Mouse (Mus musculus) small intestine, adult 2 months (tissue): ENCODE data around the gene Aldh3a2.

ENCODE experiments used
- CTCF ChIP-seq: fragments of 200-500 bp; IDR thresholded peaks from 2 replicates; pipeline ENCODE4 v1.5.1; 2012; ENCODE audit warnings: low read depth, mild to moderate bottlenecking, control low read depth, inconsistent platforms, low read length, moderate library complexity, mixed read lengths; ENCODE audit not compliant: insufficient replicate concordance, insufficient read length; ENCODE audit errors: extremely low read depth
- POLR2A ChIP-seq: fragments of 200-500 bp; IDR thresholded peaks from 2 replicates; pipeline ENCODE4 v1.6.1; 2012; ENCODE audit warnings: low read depth, mild to moderate bottlenecking, control low read depth, inconsistent platforms, low read length, moderate library complexity

- TF ChIP-seq CTCF (no peak), POLR2A (no peak)
Measured at GRCm38 (mm10) chr11:61309831-61310230, 42.6 kb upstream of the Aldh3a2 start.
